ENCODE assay signal across 9 mouse cellular contexts in the genomic region with DNA sequence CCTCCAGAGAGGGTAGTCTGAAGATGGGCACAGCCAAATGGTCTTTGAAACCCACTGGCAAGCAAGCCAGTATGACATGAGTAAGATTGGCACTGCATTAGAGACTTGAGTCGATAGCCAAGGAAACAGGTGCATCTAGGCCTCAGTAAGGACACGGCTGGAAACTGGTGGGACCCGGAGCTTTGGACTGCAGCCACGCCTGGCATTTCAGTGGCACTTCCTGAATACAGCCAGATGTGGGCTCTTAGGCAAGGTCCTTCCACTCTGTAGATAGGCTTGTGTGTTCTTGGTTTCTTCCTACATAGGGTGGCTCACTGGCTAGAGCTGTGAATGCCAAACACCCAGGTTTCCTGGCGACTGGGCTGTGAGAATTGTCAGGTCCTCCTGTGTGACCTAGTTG.
"Had no signal": no experiment of that assay in that cellular context is flagged by ENCODE, and none has a peak within 500 bp of the region (broad histone marks: within the 10 kb centered on the region; RNA-seq: fewer than 3 reads in every experiment).

No protein-coding gene starts in this region.

- H3K4me3 ChIP-seq: kidney, embryonic 15.5 days; left cerebral cortex, adult 2 months; limb, embryonic 13.5 days; liver, embryonic 13.5 days; midbrain, embryonic 15.5 days had no signal

- H3K27ac ChIP-seq: kidney, embryonic 15.5 days; left cerebral cortex, adult 2 months; limb, embryonic 13.5 days; liver, embryonic 13.5 days; midbrain, embryonic 15.5 days had no signal

- H3K9ac ChIP-seq: kidney, embryonic 15.5 days; limb, embryonic 13.5 days; liver, embryonic 13.5 days; midbrain, embryonic 15.5 days had no signal

- ATAC-seq: midbrain, embryonic 15.5 days had no signal

- DNase-seq: kidney, adult 2 months; kidney, postnatal 14 days; liver, embryonic 13.5 days; lung, adult 18-20 months; right cerebral cortex, postnatal 14 days had no signal

- H3K4me1 ChIP-seq: kidney, embryonic 15.5 days; limb, embryonic 13.5 days had no signal

- H3K4me2 ChIP-seq: kidney, embryonic 15.5 days; limb, embryonic 13.5 days; liver, embryonic 13.5 days; midbrain, embryonic 15.5 days had no signal

- H3K27me3 ChIP-seq: kidney, embryonic 15.5 days; limb, embryonic 13.5 days; liver, embryonic 13.5 days; midbrain, embryonic 15.5 days had no signal

- H3K9me3 ChIP-seq: kidney, embryonic 15.5 days; limb, embryonic 13.5 days; liver, embryonic 13.5 days; midbrain, embryonic 15.5 days had no signal
